Mouse (Mus musculus): ENCODE measurements around the gene Lnx2. TPM values are rescaled to one million over a fixed set of nuclear protein-coding genes. Genes with fewer than 3 reads are reported as not detected.

Gene Lnx2
- total RNA-seq, 2 experiments from 2014 or later, result 17.0 to 18.3 TPM

DNA sequence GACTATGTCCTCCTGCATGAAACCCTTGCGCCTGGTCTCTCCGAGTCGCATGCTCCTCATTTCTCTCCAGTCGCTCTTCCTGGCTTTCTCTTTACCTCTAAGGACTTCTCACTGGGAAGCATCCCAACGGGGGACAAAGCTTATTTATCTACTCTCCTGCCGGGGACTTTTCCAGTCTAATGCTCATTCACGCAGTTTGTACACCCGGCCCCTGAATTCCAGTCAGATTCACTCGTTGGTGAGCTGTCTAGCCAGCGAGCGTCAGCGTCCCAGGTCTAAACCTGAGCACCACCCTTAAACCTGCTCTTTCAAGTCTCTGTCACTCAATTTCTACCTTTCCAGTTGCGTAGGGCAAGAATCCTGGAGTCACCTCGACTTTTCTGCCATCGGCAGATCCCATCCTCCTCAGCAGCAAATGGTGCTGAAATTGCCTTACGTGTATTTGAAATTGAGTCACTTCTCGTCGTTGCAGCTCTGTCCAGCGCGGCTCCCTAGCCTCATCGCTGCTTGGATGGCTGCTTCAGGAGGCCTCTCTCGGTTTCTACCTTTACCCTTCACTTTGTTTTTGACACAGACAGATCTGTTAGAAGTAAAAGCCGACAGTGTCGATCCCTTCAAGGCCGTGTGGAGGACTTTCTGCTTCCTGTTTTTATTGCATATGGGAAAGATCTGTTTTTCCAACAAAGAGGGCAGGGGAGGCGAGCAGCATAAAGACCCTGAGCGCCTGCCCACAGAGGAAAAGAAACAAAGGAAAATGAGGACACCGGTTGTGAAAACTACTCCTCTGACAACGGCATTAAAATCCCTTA is 24.7 kb downstream of the Lnx2 start:
- peak; percentile 53 for DNase-seq

DNA sequence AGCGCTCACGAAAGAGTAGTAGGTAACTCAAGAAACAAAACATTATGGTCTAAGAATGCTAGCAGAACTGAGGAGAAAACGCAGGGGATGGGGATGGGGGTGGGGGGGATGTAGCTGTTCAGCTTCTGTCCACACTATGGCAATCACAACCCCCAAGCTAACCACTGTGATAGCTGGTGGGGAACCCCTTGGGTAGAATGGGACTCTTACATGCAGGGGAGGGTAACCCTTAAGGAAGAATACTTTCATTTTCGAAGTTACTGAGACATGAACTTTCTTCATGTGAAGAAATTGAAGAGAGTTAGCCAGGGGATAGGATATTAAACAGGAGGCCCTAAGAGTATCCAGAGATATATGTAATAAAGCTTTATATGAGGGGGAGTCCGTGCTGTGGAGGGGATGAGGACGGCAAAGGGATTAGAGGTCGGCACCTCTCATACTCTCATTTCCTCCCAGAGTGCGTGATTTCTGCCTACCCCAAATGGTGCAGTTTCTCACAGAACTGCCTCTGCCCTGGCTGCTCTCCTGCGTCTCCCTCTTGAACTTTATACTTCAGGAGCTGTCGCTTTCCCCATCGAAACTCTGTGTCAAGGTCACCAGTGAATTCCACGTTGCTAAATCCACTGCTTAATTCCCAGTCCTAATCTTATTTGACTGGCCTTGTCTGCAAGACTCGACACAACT is 25.4 kb downstream of the Lnx2 start:
- peak; percentile 59 for DNase-seq

DNA sequence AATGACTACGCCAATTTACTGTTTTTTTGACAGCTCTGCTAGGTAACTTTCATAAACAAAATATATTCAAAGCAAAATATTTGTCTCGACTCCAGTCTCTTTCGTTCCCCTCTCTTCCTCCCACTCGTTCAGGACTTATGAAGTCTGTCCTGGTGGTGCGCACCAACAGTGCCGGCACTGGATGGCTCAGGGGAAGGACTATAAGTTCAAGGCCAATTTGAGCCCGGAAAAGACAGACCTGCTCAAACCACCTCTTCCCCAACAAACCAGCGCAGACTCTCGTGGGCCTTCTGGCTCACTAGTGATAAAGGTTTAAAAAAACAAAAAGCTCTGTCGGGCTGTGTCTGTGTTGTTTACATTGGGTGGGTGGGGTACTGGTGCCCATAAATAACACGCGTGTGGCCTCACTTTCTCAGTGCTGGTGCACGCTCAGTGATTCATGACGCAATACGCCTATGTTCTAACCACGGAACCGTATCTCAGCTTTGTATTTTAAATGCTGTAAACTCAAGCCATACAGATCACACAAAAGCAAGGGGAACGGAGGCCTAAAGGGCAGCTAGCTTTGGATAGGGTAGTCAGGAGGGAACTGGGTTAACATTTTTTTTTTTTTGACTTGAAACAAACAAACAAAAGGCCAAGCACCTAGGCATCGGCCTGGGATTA is 26.7 kb downstream of the Lnx2 start:
- DNase-seq, result no peak

DNA sequence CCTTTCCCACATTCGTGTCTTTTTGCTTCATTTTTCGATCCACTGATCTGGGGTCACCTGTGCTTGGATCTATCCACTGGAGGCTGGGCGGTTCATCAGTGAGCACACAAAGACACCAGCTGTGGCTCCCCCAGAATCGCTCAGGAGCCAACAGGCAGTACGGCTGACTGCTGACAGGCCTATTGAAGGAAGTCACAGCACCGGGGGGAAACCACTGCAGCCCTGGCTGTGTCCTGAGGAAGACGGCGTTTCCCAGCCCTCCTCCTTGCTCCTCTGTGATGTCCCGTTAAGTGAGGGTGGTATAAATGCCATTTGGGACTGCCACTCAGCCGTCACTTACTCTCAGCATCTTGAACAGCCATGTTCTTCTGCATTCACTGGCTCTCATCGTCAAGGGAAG is 30.5 kb downstream of the Lnx2 start:
- DNase-seq, result no peak

DNA sequence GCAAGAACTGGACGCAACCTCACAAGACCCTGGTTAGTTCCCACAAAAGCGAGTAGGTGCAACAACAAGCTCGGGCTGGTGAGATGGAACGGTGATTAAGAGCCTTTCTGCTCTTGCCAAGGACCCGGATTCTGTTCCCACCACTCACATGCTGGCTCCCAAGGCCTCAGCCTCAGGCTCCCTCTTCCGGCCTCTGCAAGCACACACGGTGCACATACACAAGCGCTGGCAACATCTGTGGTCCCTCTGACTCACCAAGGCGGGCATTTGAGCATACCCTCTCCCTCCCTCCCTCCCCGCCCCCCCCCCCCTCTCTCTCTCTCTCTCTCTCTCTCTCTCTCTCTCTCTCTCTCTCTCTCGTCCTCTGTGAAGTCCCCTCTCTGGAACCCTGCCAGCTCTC is 31.1 kb downstream of the Lnx2 start:
- no peak for DNase-seq

DNA sequence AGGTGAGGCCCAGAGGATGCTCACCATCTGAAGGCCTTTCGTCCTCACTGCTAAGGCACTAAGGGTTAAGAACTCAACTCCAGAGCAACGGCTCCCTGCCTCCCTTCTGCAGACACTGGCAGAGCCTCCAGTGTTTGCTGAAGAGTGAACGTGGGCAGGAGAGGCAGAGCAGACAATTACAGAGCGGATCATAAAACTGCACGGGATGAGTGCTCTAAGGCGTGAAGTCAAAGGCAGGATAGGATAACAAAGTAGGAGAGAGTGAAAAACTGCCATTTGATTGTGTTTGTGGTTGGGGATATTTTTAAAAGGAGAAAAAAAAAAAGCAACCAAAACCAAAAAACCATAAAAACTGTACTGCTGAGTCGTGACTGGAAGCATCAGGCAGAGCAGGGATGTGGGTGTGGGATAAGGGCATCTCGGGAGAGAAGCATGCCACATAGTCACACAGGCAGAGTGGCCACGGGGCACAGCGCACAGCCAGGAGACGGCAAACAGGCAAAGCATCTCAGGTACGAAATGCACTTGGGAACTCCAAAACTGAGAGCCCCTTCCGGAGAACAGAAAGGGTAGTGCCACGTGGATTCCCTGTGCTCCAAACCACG is 33.0 kb downstream of the Lnx2 start:
- DNase-seq, result no peak

DNA sequence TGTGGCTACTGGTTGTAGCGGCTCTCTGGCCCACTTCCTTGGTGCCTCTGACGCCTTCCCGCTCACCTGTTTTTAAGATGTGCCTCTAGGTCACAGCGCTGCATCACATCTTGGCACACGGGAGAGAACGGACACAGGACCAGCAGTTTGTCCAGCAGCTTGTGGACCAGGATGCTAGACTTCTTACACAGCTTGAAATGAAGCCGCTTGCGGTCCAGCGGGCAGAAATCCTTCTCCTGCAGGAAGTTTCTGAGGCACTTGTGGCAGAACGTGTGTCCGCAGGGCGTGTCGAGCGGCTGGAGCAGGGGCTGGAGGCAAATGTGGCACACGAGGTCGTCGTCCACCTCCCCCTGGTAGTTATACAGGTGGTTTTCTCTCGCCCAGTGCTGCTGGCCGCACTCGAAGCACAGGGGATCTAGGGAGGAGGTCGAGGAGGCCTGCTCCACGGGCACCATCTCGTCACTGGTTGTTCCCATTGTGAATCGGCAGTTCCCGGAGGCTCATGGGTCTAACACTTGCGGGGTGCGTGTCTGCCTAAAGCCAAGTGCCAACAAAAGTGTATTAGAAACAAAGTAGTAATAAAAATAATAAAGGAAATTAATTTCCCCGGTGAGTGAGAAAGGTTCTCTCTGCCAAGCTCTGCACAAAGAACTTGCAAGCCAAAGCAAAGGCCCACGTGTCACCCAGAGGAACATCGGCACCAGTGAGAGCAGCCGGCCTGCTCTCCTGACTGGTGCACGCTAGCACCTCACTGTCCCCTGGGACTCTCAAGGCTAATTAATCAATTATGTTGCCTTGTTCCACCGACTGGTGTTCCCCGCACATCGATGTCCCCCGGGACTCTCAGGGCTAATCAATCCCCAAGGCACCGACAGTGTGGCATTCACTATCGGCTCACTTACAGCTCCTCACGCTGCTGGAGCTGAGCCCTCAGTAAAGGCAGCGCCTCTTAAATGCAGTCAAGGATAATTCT is 34.1 kb downstream of the Lnx2 start:
- DNase-seq, result peak; percentile 31

DNA sequence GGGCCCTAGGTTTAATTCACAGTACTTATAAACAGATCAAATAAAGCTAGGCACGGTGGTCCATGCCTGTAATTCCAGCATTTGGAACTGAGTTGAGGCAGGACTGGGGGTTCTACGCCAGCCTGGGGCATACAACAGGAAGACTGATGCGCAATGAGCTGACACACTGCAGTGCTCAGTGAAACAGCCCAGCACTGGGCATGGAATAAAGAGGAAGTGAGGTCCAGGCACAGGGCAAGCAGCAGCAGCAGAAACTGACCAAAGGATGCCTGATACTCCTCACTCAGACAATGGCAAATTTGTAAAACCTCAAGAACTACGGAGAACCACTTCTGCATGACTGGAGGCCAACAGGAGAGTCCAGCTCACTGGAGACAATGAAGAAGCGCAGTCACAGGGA is 37.0 kb downstream of the Lnx2 start:
- no peak for DNase-seq

DNA sequence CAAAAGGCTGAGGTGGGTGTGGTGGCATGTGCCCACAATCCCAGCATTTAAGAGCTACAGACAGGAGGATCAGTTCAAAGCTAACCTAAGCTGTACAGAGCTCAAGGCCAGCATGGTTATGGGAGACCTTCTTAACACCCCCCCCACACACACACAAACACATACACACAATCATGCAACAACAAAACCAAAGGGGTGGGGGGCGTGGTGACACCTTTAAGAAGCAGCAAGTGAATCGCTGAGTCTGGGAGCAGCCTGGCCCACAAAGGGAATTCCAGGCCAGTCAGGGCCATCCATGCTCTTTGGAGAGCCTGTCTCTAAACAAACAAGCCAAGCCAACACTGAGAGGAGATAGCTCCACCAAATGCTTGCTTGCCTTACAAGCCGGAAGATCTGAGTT is 38.8 kb downstream of the Lnx2 start:
- no peak for DNase-seq

DNA sequence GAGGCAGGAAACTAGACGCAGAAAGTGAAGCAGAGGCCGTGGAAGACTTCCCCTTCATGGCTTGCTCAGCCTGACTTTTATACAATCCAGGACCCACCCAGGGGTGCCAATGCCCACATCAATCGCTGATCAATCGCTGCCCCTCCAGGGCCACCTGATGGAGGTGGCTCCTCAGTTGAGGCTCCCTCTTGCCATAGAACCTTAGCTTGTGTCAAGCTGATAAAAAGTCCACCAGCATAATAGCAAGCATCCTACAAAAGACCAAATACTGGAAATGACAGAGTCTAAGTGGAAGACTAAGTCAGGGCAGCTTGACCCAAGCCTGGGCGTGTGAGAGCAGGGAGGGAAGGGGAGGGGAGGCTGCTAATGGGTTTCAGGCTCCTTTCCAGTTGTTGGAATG is 39.7 kb downstream of the Lnx2 start:
- DNase-seq, result no peak

DNA sequence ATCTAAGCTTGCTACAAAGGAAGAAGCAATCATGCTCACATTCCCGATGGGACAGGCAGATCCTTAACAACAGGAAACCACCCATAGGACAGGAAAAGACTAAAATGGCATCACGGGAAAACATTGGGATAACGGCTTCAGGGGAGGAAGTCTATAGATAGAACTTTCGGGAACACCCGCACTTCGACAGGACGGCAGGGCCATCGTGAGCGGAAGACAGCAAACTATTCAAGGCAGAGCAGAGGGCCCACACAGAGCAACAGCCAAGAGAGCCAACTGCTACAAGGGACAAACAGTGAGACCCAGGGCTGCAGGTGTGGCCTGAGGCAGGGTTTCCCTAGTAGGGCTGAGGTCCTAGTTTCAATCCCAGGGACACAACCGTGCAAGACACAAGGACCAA is 40.4 kb downstream of the Lnx2 start:
- no peak for DNase-seq

DNA sequence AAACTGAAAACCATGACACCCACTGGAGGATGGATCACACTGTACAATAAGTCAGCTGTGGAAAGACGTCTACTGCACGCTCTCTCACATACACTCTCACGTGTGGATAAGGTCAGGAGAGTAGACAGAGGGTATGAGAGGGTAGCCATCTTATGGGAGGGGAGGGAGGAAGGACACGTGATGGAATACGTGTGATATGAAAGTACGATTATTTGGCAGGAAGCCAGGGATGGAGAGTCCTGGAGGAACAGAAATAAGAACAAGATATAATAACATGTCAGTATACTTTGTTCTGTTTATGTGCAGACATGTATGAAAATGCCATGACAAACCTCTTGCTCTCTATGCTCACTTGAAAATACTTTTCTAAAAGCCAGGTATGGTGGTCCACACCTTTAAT is 41.1 kb downstream of the Lnx2 start:
- DNase-seq, result no peak

DNA sequence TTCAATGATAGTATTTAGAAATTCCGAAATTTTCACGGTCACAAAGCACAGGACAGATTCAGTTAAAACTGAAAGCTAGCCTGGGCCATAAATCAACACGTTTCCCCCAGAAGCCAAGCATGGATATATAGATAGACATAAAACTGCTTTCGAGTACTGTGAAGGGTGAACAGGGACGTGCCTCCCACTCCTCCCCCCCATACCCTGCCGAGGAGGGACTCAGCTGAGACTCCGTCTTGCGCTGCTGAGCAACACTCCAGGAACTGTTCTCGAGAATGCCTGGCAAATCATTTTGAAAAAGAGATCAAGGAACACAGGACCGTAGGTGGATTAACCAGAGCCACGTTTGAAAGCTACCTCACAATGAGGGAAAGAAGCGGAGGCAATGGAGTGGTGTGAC is 42.1 kb downstream of the Lnx2 start:
- no peak for DNase-seq

DNA sequence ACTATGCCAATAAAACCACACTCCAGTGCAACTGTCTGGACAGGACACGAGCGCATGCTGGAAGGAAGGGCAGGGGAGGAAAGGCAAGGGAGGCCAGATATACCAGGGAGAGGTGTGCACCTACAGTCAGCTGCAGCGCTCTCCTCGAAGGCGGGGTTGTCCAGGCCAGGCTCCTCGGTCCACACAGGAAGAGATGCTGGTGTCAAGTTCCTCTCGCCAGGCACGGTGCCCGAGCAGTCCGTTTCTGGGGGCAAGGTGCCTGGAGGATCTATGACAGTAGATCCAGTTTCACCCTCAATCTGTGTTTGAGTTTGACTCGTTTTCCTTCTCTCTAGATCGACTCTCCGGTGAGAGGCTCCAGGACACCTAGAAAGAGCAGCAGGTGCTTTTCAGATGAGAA is 43.2 kb downstream of the Lnx2 start:
- no peak for DNase-seq

DNA sequence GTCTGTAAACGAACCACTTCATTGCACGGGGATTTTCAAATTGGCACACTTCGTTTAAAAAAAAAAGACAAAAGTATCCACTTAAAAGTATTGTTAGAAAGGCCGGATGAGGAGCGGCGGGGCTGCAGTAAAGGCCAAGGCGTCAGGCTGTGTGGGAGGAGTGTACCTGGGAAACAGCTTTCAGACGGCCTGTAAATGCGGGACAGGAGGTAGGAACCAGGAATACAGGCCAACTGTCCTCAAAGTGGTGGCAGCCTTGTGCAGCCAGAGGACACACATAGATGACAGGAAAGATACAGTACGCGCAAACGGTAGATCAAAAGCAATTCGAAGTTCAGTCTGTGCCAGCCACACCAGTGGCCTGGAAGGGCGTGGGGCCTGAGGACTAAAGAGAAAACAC is 45.1 kb downstream of the Lnx2 start:
- no peak for DNase-seq

DNA sequence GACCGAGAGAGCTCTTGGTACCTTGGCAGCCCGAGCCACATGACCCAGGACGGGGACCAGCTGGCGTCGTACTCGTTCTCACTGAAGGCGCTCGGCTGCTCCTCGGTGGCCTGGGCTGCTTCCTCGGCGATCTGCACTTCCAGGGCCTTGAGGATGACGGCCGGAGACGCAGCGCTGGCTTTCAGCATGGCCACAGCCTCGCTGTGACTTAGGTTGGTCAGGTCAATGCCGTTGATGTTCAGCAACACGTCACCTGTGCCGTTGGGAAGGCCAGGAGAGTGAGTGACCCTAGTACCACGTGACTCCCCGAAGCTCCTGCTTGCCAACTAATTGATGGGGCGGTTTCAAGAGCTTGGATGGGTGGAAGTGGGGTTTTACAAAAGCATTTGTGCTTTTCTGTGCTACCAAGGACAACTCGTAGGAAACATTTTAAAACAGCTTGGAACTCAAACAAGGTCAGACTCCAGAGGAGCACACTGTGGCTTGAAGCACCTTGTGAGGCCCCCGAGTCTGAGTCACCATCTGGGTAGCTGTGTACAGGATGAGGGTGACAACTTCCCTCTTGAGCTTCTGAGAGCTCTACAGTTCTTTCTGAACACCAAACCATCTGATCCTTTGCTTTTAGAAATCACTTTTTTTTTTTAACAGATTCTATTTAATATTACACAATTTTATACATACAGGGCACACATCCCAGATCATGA is 51.9 kb downstream of the Lnx2 start:
- DNase-seq, result peak; percentile 50

DNA sequence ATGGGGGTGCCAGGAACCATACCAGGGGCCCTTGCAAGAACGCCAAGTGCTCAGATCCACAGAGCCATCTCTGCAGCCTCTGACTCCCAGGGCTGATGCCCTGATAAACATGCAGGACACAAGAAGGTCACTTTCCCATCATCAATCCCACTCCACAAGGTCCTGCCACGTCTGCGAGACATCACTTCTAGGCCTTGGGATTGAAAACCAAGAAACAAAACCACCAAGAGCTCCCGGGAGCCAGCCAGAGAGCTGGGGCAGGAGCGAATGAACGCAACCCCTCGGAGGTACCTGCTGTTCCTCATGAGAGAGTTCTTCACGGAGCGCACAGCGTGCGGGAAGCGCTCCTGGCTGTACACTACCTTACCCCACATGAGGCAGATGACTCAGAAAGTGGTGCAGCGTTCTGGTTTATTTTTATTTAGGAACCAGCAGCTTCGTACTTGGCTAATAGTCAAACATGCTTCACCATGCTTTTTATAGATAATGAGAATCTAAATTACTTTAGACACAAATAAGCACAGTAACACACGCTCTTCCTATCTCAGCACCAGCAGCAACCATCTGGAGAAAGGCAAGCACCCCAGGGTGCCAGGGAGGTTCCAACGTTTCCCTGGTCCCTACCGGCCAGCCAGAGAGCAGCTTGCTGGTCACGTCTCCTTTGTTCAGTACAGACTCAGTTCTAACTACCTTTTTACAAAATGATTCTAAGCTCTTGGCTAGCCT is 53.0 kb downstream of the Lnx2 start:
- DNase-seq, result no peak

DNA sequence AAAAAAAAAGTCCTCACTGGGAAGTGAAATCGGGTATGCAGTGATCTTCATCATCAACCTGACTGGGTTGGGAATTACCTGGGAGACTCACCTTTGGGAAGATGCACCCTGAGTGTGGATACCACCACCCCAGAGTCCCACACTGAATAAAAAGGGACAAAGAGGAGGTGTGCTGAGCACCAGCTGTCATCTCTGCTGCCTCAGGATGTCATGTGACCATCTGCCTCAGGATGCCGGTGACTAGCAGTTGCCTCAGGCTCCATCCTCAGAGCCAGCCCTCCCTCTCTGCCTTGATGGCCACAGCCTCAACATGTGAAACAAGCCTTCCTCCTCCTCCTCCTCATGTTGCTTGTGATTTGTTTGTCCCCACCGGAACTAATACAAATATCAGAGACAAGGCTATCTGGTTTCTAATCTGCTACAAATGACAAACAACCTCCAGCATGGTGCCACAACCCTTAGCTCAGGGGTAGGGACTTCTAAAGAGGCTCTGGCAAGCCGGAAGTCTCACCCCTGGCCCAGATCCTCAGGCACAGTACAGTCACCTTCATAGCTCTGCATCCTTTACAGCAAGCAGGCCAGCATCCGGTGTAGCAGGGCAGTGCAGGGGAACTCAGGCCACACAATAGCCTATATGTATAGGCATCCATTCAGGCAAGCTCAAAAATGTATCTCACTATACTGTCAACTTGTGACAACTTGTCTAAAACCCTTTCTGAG is 54.7 kb downstream of the Lnx2 start:
- DNase-seq, result no peak

DNA sequence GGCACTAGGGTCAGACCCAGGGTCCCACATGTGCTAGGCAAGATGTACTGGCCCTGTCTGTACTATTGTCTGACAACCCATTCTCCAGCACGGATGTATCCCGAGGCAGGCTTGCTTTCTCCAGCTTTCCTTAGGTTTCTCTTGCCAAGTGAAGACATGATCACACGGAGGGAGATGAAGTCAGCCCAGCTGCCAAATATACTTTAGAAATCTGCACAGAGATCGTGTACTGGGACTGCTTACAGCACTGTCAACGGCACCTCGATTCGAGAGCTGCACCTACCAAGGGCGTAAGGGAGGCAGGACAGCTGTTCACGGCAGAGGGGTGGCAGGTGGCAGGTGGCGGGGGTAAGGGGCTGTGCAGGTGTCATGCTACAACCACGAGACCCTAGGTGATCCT is 55.8 kb downstream of the Lnx2 start:
- DNase-seq, result no peak

DNA sequence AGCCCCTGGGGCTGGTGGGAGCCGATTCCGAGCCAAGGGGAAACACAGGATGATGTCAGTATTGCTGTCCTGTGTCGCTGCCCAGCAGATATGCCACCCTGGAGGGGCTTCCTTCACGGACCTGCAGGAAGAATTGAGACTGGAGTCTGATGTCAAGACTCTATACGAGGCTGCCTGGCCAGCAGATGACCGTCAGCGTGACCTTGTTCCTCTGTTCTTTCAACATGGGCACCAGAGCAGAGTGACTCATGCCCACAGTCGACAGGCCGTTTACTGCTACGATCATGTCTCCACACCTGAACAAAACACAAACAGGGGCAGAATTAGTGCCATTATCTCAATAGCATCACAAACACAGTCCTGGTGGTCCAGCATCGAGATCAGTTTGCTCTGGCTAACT is 57.6 kb downstream of the Lnx2 start:
- peak; percentile 54 for DNase-seq
